Mouse (Mus musculus) spleen, postnatal 14 days (tissue): ENCODE results near the gene Wdr34.

Experiments
- DNase-seq, 2 experiments: peaks; one replicate each; pipeline ENCODE4 v3.0.0; 2021 to 2022; ENCODE audit warnings: low spot score in 2 of 2

Wdr34 gene

DNA sequence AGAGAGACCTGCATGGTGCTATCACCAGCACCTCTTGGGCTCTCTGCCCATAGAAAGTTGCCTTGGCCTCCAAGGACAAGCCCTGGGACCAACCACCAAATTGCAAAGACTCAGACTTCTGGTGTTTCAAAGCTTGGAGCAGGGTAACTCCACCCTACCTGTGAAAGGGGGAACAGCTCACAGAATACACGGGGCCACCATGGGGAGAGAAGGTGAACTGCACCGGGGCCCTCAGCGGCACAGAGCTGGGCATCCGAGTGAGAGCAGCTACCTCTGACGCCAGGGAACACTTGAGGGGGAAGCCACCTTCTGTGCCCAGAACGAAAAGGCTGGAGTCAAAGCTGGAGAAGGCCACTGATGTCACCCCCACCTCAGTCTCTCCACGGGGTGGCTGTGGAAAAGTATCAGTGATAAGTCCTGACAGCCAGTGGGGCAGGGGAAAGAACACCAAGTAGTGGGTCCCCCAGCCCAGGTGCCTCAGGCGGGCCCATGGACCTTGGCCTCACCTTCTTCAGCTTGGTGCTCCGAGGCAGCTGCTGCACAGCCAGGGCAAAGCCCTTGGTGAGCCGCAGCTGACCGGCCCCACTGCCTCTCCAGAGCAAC lies 16.3 kb downstream of the Wdr34 start:
- no peak for DNase-seq

DNA sequence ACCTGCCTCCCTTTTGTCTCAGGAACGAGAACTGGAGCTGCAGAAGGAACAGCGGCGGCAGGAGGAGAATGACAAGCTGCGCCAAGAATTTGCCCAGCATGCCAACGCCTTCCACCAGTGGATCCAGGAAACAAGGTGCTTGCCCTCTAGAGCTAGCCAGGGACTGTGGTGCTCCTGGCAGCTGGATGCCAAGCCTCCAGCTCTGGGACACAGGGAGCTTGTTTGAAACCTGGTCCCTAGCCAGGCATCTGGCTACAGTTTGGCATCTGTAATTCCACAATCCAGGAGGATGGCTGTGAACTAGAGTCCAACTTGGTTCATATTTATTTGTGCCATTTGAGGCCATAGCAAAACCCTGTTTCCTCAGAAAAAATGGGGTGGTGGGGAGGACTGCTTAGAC lies 21.7 kb downstream of the Wdr34 start:
- no peak for DNase-seq

DNA sequence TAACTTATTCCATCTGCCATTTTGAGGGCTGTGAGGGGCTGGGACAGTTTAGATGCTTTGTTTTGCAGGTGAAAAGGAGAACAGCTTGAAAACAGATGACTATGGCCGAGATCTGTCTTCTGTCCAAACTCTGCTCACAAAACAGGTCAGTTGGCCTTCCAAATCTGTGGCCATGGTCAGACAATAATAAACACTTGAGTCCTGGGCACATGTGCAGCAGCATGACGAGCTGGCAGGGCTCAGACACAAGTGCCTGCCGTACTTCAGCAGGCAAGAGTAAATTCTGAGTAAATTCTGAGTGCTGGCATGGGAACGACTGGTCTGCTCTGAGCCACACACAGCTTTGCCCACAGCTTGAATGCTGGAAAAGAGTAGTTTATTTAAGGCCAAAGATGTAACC lies 23.2 kb downstream of the Wdr34 start:
- DNase-seq: no peak

DNA sequence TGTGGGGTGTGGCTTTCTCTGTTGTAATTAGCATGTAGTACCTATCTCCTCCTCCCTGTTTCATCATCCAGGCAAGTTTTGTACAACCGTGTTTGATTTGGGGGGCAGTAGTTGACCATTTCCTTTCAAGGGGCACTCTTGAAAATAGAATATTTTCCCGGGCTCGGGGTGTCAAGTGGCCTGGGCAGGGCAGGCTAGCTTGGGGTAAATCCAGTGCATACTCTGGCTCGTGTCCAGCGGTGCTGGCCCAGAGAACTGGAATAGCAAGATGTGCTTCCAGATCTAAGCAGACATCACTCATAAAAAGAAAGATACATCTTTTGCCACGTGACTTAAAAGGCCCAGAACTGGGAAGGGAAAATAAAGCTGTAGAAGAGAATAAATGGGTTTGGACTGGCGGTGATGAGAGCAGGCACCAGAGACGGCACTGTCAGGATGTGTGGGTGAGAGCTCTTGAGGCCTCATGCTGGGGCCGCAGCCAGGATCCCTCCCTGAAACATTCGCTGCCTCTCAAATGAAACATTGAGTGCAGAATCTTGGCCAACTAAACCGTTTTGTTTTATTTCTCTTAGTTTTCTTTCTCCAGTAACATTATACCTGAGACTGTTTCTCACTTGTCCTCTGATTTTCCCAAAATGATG lies 34.2 kb downstream of the Wdr34 start:
- no peak for DNase-seq

DNA sequence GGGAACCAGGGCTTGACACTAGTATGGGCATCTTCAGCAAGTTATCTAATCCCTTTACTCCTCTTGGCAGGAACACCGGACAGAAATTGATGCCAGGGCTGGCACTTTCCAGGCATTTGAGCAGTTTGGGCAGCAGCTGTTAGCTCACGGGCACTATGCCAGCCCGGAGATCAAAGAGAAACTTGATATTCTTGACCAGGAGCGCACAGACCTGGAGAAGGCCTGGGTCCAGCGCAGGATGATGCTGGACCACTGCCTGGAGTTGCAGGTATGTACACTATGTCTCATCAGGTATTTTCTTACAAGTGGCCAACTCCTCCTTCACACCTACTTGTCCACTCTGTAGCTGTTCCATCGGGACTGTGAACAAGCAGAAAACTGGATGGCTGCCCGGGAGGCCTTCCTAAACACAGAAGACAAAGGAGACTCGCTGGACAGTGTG lies 37.8 kb downstream of the Wdr34 start:
- DNase-seq: no peak

DNA sequence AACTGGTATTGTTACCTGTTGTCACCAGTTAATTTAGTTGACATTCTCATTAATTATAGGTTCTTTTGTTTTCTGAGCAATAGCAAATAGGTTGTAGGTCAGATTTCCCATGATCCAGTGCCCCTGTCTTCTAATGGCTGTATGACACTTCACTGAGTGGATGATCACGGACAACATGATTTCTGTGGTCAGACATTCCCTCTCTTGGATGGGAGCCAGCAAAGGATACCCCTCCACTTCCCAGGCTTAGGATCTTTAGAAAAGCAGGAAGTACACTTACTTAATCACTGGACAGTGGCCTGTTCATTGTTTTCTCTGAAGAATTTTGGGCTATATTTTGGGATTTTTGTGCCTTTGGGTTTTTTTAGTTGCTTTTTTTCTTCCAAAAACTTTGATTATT lies 39.6 kb downstream of the Wdr34 start:
- no peak for DNase-seq

DNA sequence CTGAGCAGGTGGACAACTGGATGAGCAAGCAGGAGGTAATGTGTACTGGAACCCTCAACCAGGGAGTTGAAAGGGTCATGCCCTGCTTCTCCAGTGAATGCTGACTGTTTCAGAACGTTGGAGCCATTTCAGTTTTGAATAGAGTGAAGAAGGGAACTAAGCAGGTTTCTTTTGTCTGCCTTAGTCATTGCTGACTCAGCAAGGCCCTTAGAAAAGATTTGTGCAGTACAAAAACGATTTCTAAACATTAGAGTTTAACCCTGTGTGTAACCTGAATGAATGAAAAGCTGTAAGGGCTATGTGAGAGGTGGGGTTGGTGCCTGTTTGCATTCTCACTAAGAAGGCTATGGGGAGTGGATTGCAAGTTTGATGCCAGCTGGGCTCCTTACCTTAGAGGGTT lies 56.7 kb downstream of the Wdr34 start:
- no peak for DNase-seq
